Mouse (Mus musculus): Measurements from ENCODE around the gene Abcc9. TPM values are rescaled to one million over a fixed set of nuclear protein-coding genes. Genes with fewer than 3 reads are reported as not detected.

Gene Abcc9
- polyA plus RNA-seq, 2 experiments = 1.0 to 2.0 TPM

DNA sequence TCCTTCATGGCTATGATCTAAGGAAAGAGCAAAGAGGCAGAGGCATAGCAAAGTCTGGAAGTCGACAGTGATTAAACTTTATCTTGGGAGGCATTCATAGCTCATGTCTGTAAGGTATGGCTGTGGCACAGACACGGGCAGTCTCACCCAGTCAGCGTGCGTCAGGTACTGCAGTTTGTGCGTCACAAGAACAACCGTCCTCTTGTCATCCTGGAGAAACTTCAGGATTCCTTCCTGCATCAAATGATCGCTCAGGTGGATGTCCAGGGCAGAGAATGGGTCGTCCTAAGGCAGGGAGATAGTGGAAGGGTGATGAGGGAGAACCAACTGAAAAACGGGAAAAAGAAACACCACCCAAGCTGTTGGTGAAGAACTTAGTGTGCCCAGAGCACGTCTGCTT is 62.8 kb downstream of the Abcc9 start:
- Histone ChIP-seq H3K4me1 (replicated peaks; ENCODE audit: control insufficient read depth in 2 of 2, insufficient read depth in 2 of 2, low read length in 1 of 2) (no peaks in the 10 kb centered on the region), H3K36me3 (replicated peaks; ENCODE audit: control insufficient read depth, insufficient read depth, low read depth) (no peaks in the 10 kb centered on the region), H3K9ac (replicated peaks) (no peak overlapping the region), H3K27me3 (ENCODE audit: control insufficient read depth, insufficient read depth, low read length) (no peaks in the 10 kb centered on the region), H3K27ac (no peak overlapping the region), H3K9me3 (ENCODE audit: control insufficient read depth, low read length) (no peaks in the 10 kb centered on the region), H3K4me2 (ENCODE audit: low read depth) (no peak overlapping the region), H3K4me3 (ENCODE audit: insufficient read depth in 1 of 2, low read depth in 2 of 2, low read length in 2 of 2) (no peak overlapping the region)
- ATAC-seq (ENCODE audit: insufficient read depth) = no peak
- WGBS (ENCODE audit: insufficient replicate concordance) = 59% methylated on average over 10 of the region's 10 CpGs
- TF ChIP-seq EP300 (IDR thresholded peaks at IDR 0.05; ENCODE audit: low read depth) (no peak), CTCF (IDR thresholded peaks at IDR 0.05; ENCODE audit: low read depth) (no peak)
- no peak for DNase-seq (ENCODE audit: low read depth in 3 of 3, low spot score in 3 of 3)

DNA sequence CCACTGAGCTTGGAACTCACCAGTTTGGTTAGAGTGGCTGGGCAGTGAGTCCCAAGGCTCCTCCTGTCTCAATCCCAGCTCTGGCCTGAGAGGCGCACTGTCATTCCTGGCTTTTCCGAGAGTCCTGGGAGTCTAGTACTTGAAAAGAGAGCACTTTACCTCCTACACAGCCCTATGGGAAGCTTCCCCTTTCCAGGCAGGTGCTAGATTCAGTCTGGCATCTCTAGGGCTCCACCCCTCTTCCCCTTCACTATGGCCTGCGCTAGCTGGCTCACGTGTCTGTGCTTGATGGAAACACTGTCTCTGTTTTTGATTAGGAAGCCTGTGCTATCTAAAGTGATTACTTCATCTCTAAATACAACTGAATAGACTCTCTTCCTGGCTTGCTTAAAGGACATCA is 66.5 kb downstream of the Abcc9 start:
- H3K27ac ChIP-seq = no peak overlapping the region
- no peaks in the 10 kb centered on the region for H3K4me1 ChIP-seq (replicated peaks; ENCODE audit: control insufficient read depth in 2 of 2, insufficient read depth in 2 of 2, low read length in 1 of 2)
- no peaks in the 10 kb centered on the region for H3K27me3 ChIP-seq (ENCODE audit: control insufficient read depth, insufficient read depth, low read length)
- DNase-seq (ENCODE audit: low read depth in 3 of 3, low spot score in 3 of 3) = no peak
- 60% methylated on average over 4 of the region's 4 CpGs for WGBS (ENCODE audit: insufficient replicate concordance)
- no peak overlapping the region for H3K9ac ChIP-seq (replicated peaks)
- TF ChIP-seq CTCF (IDR thresholded peaks at IDR 0.05; ENCODE audit: low read depth) (no peak), EP300 (IDR thresholded peaks at IDR 0.05; ENCODE audit: low read depth) (no peak)
- no peak overlapping the region for H3K4me2 ChIP-seq (ENCODE audit: low read depth)
- H3K9me3 ChIP-seq (ENCODE audit: control insufficient read depth, low read length) = no peaks in the 10 kb centered on the region
- no peak for ATAC-seq (ENCODE audit: insufficient read depth)
- no peaks in the 10 kb centered on the region for H3K36me3 ChIP-seq (replicated peaks; ENCODE audit: control insufficient read depth, insufficient read depth, low read depth)
- no peak overlapping the region for H3K4me3 ChIP-seq (ENCODE audit: insufficient read depth in 1 of 2, low read depth in 2 of 2, low read length in 2 of 2)

DNA sequence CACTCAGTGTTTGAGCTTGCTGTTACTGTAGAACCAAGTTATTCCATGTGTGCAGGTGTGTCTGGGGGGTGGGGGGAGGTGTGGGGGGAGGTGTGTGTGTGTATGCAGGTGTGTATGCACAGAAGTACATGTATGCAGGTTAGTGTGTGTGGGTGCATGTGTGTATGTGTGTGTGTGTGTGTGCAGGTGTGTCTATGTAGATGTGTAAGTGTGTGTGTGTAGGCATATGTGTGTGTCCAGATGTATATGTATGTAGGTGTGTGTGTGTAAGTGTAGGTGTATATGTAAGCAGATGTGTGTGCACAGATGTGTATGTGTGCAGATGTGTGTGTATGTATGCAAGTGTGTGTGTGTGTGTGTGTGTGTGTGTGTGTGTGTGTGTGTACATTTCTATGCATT is 66.9 kb downstream of the Abcc9 start:
- ATAC-seq (ENCODE audit: insufficient read depth) = no peak
- Histone ChIP-seq H3K27ac (no peak overlapping the region), H3K9ac (replicated peaks) (no peak overlapping the region), H3K9me3 (ENCODE audit: control insufficient read depth, low read length) (no peaks in the 10 kb centered on the region), H3K36me3 (replicated peaks; ENCODE audit: control insufficient read depth, insufficient read depth, low read depth) (no peaks in the 10 kb centered on the region), H3K4me2 (ENCODE audit: low read depth) (no peak overlapping the region), H3K27me3 (ENCODE audit: control insufficient read depth, insufficient read depth, low read length) (no peaks in the 10 kb centered on the region), H3K4me3 (ENCODE audit: insufficient read depth in 1 of 2, low read depth in 2 of 2, low read length in 2 of 2) (no peak overlapping the region), H3K4me1 (replicated peaks; ENCODE audit: control insufficient read depth in 2 of 2, insufficient read depth in 2 of 2, low read length in 1 of 2) (no peaks in the 10 kb centered on the region)
- TF ChIP-seq EP300 (IDR thresholded peaks at IDR 0.05; ENCODE audit: low read depth) = no peak
- no peak for TF ChIP-seq CTCF (IDR thresholded peaks at IDR 0.05; ENCODE audit: low read depth)
- DNase-seq (ENCODE audit: low read depth in 3 of 3, low spot score in 3 of 3) = no peak

DNA sequence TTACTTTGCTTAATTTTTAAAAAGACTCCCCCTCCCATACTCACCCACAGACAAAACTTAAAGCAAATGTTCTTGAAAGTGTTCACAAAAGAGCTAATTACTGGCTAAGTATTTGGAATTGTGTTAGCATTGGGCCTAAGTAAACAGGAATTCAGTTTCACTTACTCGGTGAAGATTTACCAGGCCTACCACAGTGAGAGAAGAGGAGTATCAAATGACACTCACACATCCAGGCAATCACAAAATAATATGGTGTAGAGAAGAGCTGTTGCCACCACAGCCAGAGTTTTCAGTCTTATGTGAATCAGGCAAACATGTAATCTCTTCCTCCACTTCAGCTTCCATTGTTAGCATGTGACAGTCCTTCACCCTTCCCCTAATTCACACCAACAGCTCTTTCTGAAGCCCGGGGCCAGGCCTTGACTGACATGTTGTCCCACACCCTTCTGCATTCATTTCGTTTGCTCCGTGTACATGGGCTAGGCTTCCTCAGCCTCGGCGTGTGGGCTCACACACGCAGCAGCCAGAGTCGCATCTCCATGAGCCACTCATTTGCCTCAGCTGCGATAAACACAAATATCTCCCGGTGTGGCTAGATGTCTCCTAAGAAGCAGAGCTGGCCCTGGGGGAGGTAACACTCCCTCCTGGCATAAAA is 67.5 kb downstream of the Abcc9 start:
- H3K4me2 ChIP-seq (ENCODE audit: low read depth) = no peak overlapping the region
- TF ChIP-seq EP300 (IDR thresholded peaks at IDR 0.05; ENCODE audit: low read depth) = no peak
- no peaks in the 10 kb centered on the region for H3K36me3 ChIP-seq (replicated peaks; ENCODE audit: control insufficient read depth, insufficient read depth, low read depth)
- no peaks in the 10 kb centered on the region for H3K4me1 ChIP-seq (replicated peaks; ENCODE audit: control insufficient read depth in 2 of 2, insufficient read depth in 2 of 2, low read length in 1 of 2)
- H3K27ac ChIP-seq = no peak overlapping the region
- H3K4me3 ChIP-seq (ENCODE audit: insufficient read depth in 1 of 2, low read depth in 2 of 2, low read length in 2 of 2) = no peak overlapping the region
- WGBS (ENCODE audit: insufficient replicate concordance) = 70% methylated on average over 10 of the region's 10 CpGs
- DNase-seq (ENCODE audit: low read depth in 3 of 3, low spot score in 3 of 3) (no peak), ATAC-seq (ENCODE audit: insufficient read depth) (no peak)
- no peaks in the 10 kb centered on the region for H3K9me3 ChIP-seq (ENCODE audit: control insufficient read depth, low read length)
- H3K9ac ChIP-seq (replicated peaks) = no peak overlapping the region
- no peaks in the 10 kb centered on the region for H3K27me3 ChIP-seq (ENCODE audit: control insufficient read depth, insufficient read depth, low read length)

DNA sequence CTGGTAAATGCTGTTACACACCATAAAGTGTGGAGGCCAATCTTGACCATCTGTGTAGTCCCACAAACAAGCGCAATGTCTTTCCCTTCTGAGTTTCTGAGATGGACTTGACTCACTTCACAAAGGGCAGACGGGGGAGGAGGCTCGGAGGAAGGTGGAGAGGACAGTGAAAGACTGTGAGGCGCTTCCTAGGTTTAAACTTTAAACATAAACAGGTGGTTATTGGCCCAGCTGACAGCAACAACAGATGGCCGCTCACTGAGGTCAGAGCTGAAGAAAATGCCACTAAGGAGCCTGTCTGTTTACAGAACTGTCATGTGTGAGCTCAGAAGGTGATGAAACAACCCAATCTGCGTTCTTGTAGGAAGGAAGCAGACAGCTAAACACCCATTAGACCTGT is 78.8 kb downstream of the Abcc9 start:
- 49% methylated on average over 6 of the region's 6 CpGs for WGBS (ENCODE audit: insufficient replicate concordance)
- TF ChIP-seq CTCF (IDR thresholded peaks at IDR 0.05; ENCODE audit: low read depth) = no peak
- TF ChIP-seq EP300 (IDR thresholded peaks at IDR 0.05; ENCODE audit: low read depth) = no peak
- no peak for DNase-seq (ENCODE audit: low read depth in 3 of 3, low spot score in 3 of 3)
- no peak for ATAC-seq (ENCODE audit: insufficient read depth)
- H3K4me1 ChIP-seq (replicated peaks; ENCODE audit: control insufficient read depth in 2 of 2, insufficient read depth in 2 of 2, low read length in 1 of 2) = no peaks in the 10 kb centered on the region
- no peaks in the 10 kb centered on the region for H3K36me3 ChIP-seq (replicated peaks; ENCODE audit: control insufficient read depth, insufficient read depth, low read depth)
- no peak overlapping the region for H3K4me3 ChIP-seq (ENCODE audit: insufficient read depth in 1 of 2, low read depth in 2 of 2, low read length in 2 of 2)
- no peak overlapping the region for H3K4me2 ChIP-seq (ENCODE audit: low read depth)
- H3K27me3 ChIP-seq (ENCODE audit: control insufficient read depth, insufficient read depth, low read length) = no peaks in the 10 kb centered on the region
- H3K9ac ChIP-seq (replicated peaks) = no peak overlapping the region
- no peak overlapping the region for H3K27ac ChIP-seq
- H3K9me3 ChIP-seq (ENCODE audit: control insufficient read depth, low read length) = no peaks in the 10 kb centered on the region
